ENCODE assay signal across 7 mouse cellular contexts in the genomic region with DNA sequence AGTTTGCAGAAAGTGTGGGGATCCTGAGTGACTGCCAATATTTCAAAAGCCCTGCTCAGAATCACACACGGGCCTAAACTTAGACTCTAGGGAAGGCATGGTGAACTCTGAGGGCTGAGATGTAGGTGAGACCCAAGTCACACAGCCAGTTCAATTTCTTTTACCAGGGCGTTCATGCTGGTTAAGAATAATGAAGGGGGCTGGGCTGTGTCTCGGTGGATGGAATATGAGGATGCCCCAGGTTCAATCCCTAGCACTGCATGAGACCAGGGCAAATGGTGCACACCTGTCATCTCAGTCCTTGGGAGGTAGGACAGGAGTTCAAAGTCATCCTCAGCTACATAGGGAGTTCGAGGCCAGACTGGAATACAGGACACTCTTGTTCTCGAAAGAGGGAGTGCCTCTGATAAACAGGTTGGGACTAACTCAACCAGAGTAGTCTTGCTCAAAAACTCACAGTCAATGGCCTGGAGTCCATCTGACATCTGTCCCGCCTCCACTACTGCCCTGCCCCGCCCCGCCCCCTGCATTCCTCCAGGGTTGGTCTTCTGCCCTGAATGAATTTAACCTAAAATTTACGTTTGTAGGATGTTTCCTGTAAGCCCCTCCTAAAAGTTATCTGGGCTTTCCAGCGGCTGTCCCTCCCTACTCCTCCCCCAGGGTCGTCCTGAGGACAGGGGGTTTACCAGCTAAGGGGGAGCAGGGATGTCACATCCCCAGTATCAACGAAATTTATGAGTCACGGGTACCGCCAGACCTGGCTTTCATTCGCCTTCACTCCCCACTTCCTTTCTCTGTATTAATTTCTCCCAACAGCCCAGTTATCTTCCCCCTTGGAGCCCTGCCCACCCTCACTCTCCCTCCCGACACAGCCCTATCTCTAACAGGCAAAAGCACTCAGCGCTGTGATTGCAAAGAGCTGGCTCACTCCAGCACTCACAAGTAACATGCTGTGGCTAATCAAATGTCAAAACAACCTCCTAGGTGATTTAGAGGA. TPM values are rescaled to one million over a fixed set of nuclear protein-coding genes. Genes with fewer than 3 reads are reported as not detected.
DNase-seq lines count a peak whose midpoint lies in the region; ATAC-seq and TF ChIP-seq lines count a peak whose summit lies in the region.

No protein-coding gene starts in this region.

- no peaks in the 10 kb centered on the region for H3K9me3 ChIP-seq in lung, postnatal 0 days (ENCODE audit: low read length)

- no peaks in the 10 kb centered on the region for H3K36me3 ChIP-seq in lung, postnatal 0 days (ENCODE audit: insufficient read depth, low read length)

- no peak overlapping the region for H3K4me2 ChIP-seq in lung, postnatal 0 days (replicated peaks; ENCODE audit: low read depth, low read length)

- H3K27me3 ChIP-seq in lung, postnatal 0 days (replicated peaks; ENCODE audit: insufficient read depth, low read length) = peaks cover 27% of the 10 kb centered on the region

- WGBS in lung, postnatal 0 days = 24% methylated on average over 17 of the region's 17 CpGs

- no peak overlapping the region for H3K4me3 ChIP-seq in lung, postnatal 0 days (ENCODE audit: low read depth, low read length)

- no peak for TF ChIP-seq CTCF in lung, postnatal 0 days (IDR thresholded peaks at IDR 0.05)

- DNase-seq in MEL-GATA-1-ER (ENCODE audit: extremely low read depth, low read depth) = peak; percentile 81
- peak; percentile 41 for DNase-seq in ZHBTc4 (ENCODE audit: low read depth, low spot score)
- DNase-seq in heart, postnatal 25 days (ENCODE audit: low spot score) = peak; percentile 74
- peak; percentile 88 for DNase-seq in lung, postnatal 0 days (ENCODE audit: low spot score)
- DNase-seq in layer of hippocampus, postnatal 25 days (ENCODE audit: extremely low spot score in 1 of 2, low spot score in 1 of 2) = no peak
- no peak for DNase-seq in gastrocnemius, postnatal 36 days
- no peak for DNase-seq in gastrocnemius, postnatal 25 days

- H3K27ac ChIP-seq in lung, postnatal 0 days (ENCODE audit: low read length) = no peak overlapping the region

- H3K4me1 ChIP-seq in lung, postnatal 0 days (ENCODE audit: insufficient read depth, low read depth, low read length) = peaks cover 3% of the 10 kb centered on the region; the same call in 1 of the 2 replicates

- peak; percentile 29 for TF ChIP-seq EP300 in lung, postnatal 0 days (IDR thresholded peaks at IDR 0.05)

- intact Hi-C loops in heart, postnatal 25 days (cut with DNase I) = loop anchor here (5.0 kb wide), 1 partner anchor 320 kb away; no protein-coding TSS in a partner anchor
- intact Hi-C loops in gastrocnemius, postnatal 36 days (cut with DNase I) = no loop called here

- peak; percentile 82 for ATAC-seq in lung, postnatal 0 days

- H3K9ac ChIP-seq in lung, postnatal 0 days (replicated peaks; ENCODE audit: low read depth) = no peak overlapping the region

RNA-seq across cellular contexts. Expression of a gene that starts 35.3 kb away (rescaled TPM):
- 10 to 100 TPM; 15.5 to 17.4 TPM for total RNA-seq in heart, postnatal 25 days (2021)
- polyA plus RNA-seq in lung, postnatal 0 days (2015; fragmentation: Nextera tagmentation; extraction: Ambion mirVana) = 16.2 and 16.3 TPM in 2 replicates
- 10 to 100 TPM; 57.3 to 64.0 TPM for total RNA-seq in layer of hippocampus, postnatal 25 days (2021)
- total RNA-seq in gastrocnemius, postnatal 36 days (2021) = 1 to 10 TPM; 6.3 to 7.0 TPM
- 1 to 10 TPM; 7.9 to 10.0 TPM for total RNA-seq in gastrocnemius, postnatal 25 days (2021)

Comparison
In these comparisons a context has a peak if more than half of its experiments do, and no peak if none do; other contexts are left out.
1. DNase-seq: peak in MEL-GATA-1-ER (single experiment), ZHBTc4 (single experiment), heart, postnatal 25 days (single experiment) and lung, postnatal 0 days (single experiment); none in layer of hippocampus, postnatal 25 days (0 of 2), gastrocnemius, postnatal 36 days (0 of 2) and gastrocnemius, postnatal 25 days (single experiment).